Mouse (Mus musculus): ENCODE measurements around the gene Nubp1.

Gene Nubp1

GRCm38 (mm10) chr16:10417723-10418259, 6.0 kb downstream of the Nubp1 start:
- no peak for DNase-seq

GRCm38 (mm10) chr16:10420447-10421054, 8.8 kb downstream of the Nubp1 start:
- no peak for DNase-seq

GRCm38 (mm10) chr16:10431911-10432310, 20.2 kb downstream of the Nubp1 start:
- DNase-seq: no peak

- DNase-seq: no peak
Observed at GRCm38 (mm10) chr16:10432387-10432786, 20.6 kb downstream of the Nubp1 start.

- DNase-seq: no peak
Observed at GRCm38 (mm10) chr16:10433344-10433743, 21.6 kb downstream of the Nubp1 start.

GRCm38 (mm10) chr16:10436166-10436565, 24.4 kb downstream of the Nubp1 start:
- DNase-seq: no peak

- DNase-seq: no peak
Observed at GRCm38 (mm10) chr16:10438055-10438454, 26.3 kb downstream of the Nubp1 start.

- no peak for DNase-seq
Observed at GRCm38 (mm10) chr16:10441328-10441727, 29.6 kb downstream of the Nubp1 start.

GRCm38 (mm10) chr16:10441761-10442160, 30.0 kb downstream of the Nubp1 start:
- no peak for DNase-seq

GRCm38 (mm10) chr16:10443723-10444122, 32.0 kb downstream of the Nubp1 start:
- DNase-seq: no peak

- no peak for DNase-seq
Observed at GRCm38 (mm10) chr16:10446573-10447263, 35.0 kb downstream of the Nubp1 start.

- peak; percentile 89 to 94 for DNase-seq
Observed at GRCm38 (mm10) chr16:10447264-10447594, 35.5 kb downstream of the Nubp1 start, which contains the start of gene Tvp23a. TSS of gene Tvp23a (minus strand) at chr16:10447362.

- peak in 1 of 2 experiments; percentile 11 for DNase-seq
Observed at GRCm38 (mm10) chr16:10447781-10448180, 36.0 kb downstream of the Nubp1 start.

- no peak for DNase-seq
Observed at GRCm38 (mm10) chr16:10448931-10449330, 37.2 kb downstream of the Nubp1 start.

- DNase-seq: no peak
Observed at GRCm38 (mm10) chr16:10451906-10452305, 40.2 kb downstream of the Nubp1 start.

GRCm38 (mm10) chr16:10452445-10452896, 40.7 kb downstream of the Nubp1 start:
- DNase-seq: peak; percentile 26 to 39

- DNase-seq: no peak
Observed at GRCm38 (mm10) chr16:10453872-10454582, 42.3 kb downstream of the Nubp1 start.

GRCm38 (mm10) chr16:10454583-10454974, 42.8 kb downstream of the Nubp1 start:
- no peak for DNase-seq

- no peak for DNase-seq
Observed at GRCm38 (mm10) chr16:10460188-10460587, 48.4 kb downstream of the Nubp1 start.

GRCm38 (mm10) chr16:10461178-10461577, 49.4 kb downstream of the Nubp1 start:
- no peak for DNase-seq

GRCm38 (mm10) chr16:10465011-10465681, 53.4 kb downstream of the Nubp1 start:
- no peak for DNase-seq

GRCm38 (mm10) chr16:10467391-10468107, 55.8 kb downstream of the Nubp1 start:
- DNase-seq: no peak
